Mouse (Mus musculus) forebrain, embryonic 10.5 days (tissue): ENCODE measurements around the gene Hspb1. TPM values are rescaled to one million over a fixed set of nuclear protein-coding genes. Genes with fewer than 3 reads are reported as not detected.
A peak's percentile ranks its signal among the peaks of the same experiment; 100 is the strongest.

Source experiments
- DNase-seq: peaks from one replicate; pipeline ENCODE4 v3.0.0-alpha.2; 2017; ENCODE audit warnings: low spot score; ENCODE audit errors: extremely low spot score
- H3K27ac ChIP-seq: fragments of 300-500 bp; sonication (generic); 2 replicates; pipeline ENCODE4 v1.5.1; 2016; ENCODE audit warnings: mild to moderate bottlenecking
- H3K27me3 ChIP-seq: fragments of 300-500 bp; sonication (generic); 2 replicates; pipeline ENCODE4 v1.6.1; 2016; ENCODE audit warnings: mild to moderate bottlenecking; ENCODE audit not compliant: poor library complexity, severe bottlenecking
- H3K36me3 ChIP-seq: fragments of 300-500 bp; sonication (generic); replicated peaks from 2 replicates; pipeline ENCODE4 v1.6.1; 2016; ENCODE audit warnings: mild to moderate bottlenecking, moderate library complexity
- H3K4me1 ChIP-seq: fragments of 300-500 bp; sonication (generic); 2 replicates; pipeline ENCODE4 v1.6.1; 2016
- H3K4me3 ChIP-seq: fragments of 300-500 bp; sonication (generic); 2 replicates; pipeline ENCODE4 v1.5.1; 2016; ENCODE audit warnings: mild to moderate bottlenecking, moderate library complexity
- H3K9me3 ChIP-seq: fragments of 300-500 bp; sonication (generic); 2 replicates; pipeline ENCODE4 v1.6.1; 2016; ENCODE audit warnings: mild to moderate bottlenecking, moderate library complexity
- WGBS: fragments of 180-500 bp; shearing (Covaris S2); methylation state at CpG from one replicate; pipeline ENCODE4 v1.1.7; 2016; 5-methylcytosine and 5-hydroxymethylcytosine counted together
- polyA plus RNA-seq: library from polyadenylated mRNA; unstranded; fragments of >200 nt; fragmentation: Nextera tagmentation; extraction: Ambion mirVana; gene quantifications from 2 replicates; pipeline ENCODE4 v1.2.1, GENCODE M21; 2016

The Hspb1 gene
- polyA plus RNA-seq, 1 experiment from 2014 or later: 7.6 TPM

GRCm38 (mm10) chr5:135917327-135918058, 29.8 kb downstream of the Hspb1 start:
- H3K27me3 ChIP-seq: no peaks in the 10 kb centered on the region
- 0 out of 2 replicates have a peak, but pooled peaks cover 5% of the 10 kb centered on the region for H3K4me1 ChIP-seq
- no peak for DNase-seq
- no peak overlapping the region for H3K27ac ChIP-seq
- H3K4me3 ChIP-seq: no peak overlapping the region
- peaks cover 99% of the 10 kb centered on the region for H3K36me3 ChIP-seq
- H3K9me3 ChIP-seq: peaks cover 3% of the 10 kb centered on the region
- 95% methylated on average over 8 of the region's 8 CpGs for WGBS

GRCm38 (mm10) chr5:135918059-135918437, 30.3 kb downstream of the Hspb1 start:
- WGBS: 90% methylated on average over 5 of the region's 5 CpGs
- Histone ChIP-seq H3K4me3 (no peak overlapping the region), H3K27ac (no peak overlapping the region), H3K4me1 (0 out of 2 replicates have a peak, but pooled peaks cover 5% of the 10 kb centered on the region), H3K27me3 (no peaks in the 10 kb centered on the region), H3K36me3 (peaks cover 99% of the 10 kb centered on the region), H3K9me3 (peaks cover 3% of the 10 kb centered on the region)
- no peak for DNase-seq

DNA sequence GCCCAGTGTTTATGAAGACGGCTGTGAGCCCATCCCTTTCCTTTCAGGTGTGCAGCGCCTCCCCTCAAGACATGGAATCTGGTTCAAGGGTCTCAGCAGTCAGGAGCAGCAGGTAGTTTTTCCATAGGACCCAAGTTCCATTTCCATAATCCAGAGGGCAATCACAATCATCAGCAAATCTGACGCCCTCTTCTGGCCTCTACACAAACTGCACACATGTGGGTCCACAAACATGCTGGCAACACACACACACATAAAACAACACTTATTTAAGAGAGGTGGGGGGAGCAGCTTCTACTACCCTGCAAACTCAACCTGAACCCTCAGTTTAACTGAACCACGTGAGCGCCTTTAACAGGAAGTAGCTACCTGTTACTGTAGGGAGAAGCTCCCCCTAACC, 30.9 kb downstream of the Hspb1 start:
- 96% methylated on average over 5 of the region's 5 CpGs for WGBS
- 0 out of 2 replicates have a peak, but pooled peaks cover 5% of the 10 kb centered on the region for H3K4me1 ChIP-seq
- peaks cover 99% of the 10 kb centered on the region for H3K36me3 ChIP-seq

DNA sequence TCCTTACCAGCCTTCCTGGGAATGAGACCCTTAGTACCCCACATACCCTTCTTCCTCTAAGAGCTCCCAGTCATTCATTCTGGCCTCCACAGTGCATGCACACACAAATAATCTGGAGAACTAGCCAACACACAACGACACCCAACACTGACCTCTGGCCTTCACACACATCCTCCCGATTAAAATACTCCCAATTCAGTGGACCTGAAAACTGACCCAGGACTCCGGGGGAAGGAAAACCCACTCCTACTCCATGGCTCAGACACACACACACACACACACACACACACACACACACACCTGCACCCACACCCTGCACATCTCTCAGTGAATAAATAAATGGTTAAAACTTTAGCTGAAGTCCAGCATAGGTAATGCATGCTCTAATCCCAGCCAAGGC, 32.2 kb downstream of the Hspb1 start:
- peaks cover 99% of the 10 kb centered on the region for H3K36me3 ChIP-seq
- H3K4me1 ChIP-seq: no peaks in the 10 kb centered on the region
- DNase-seq: no peak
- H3K9me3 ChIP-seq: peaks cover 3% of the 10 kb centered on the region
- H3K4me3 ChIP-seq: no peak overlapping the region
- 95% methylated on average over 3 of the region's 3 CpGs for WGBS
- H3K27me3 ChIP-seq: no peaks in the 10 kb centered on the region
- no peak overlapping the region for H3K27ac ChIP-seq

More for the DNA sequence above, 30.9 kb downstream of the Hspb1 start:
- Histone ChIP-seq H3K27me3 (no peaks in the 10 kb centered on the region), H3K4me3 (no peak overlapping the region), H3K9me3 (peaks cover 3% of the 10 kb centered on the region), H3K27ac (no peak overlapping the region)
- DNase-seq: no peak

- no peak for DNase-seq
- peaks cover 3% of the 10 kb centered on the region for H3K9me3 ChIP-seq
- no peaks in the 10 kb centered on the region for H3K4me1 ChIP-seq
- WGBS: 96% methylated on average over 7 of the region's 7 CpGs
- H3K27ac ChIP-seq: no peak overlapping the region
- no peaks in the 10 kb centered on the region for H3K27me3 ChIP-seq
- H3K4me3 ChIP-seq: no peak overlapping the region
- peaks cover 100% of the 10 kb centered on the region for H3K36me3 ChIP-seq
These were observed 36.2 kb downstream of the Hspb1 start for GRCm38 (mm10) chr5:135923901-135924300.

GRCm38 (mm10) chr5:135929685-135930424, 42.1 kb downstream of the Hspb1 start:
- Histone ChIP-seq H3K9me3 (no peaks in the 10 kb centered on the region), H3K27ac (no peak overlapping the region), H3K4me1 (peaks cover 23% of the 10 kb centered on the region), H3K27me3 (no peaks in the 10 kb centered on the region), H3K4me3 (no peak overlapping the region), H3K36me3 (peaks cover 79% of the 10 kb centered on the region)
- 84% methylated on average over 6 of the region's 6 CpGs for WGBS
- no peak for DNase-seq

GRCm38 (mm10) chr5:135931526-135931925, 43.8 kb downstream of the Hspb1 start:
- no peak for DNase-seq
- H3K36me3 ChIP-seq: peaks cover 63% of the 10 kb centered on the region
- WGBS: 97% methylated on average over 9 of the region's 9 CpGs

DNA sequence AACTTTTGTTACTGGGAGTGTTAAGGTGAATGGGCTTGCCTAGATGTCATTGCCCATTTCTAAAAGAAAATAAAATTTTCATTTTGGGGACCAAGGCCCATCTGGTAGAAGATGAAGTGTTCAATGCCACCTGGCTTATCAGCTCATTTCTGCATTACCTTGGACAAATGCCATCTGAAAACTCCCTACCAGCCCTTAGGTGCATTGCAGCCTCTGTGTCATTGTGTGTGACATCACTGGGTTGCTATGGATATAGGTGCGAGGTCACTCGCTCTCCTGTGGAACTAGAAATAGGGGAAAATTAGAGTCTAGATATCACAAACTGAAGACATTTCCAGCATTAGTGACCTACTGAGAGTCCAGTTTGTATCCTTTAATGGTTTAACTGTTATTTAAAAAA, 44.6 kb downstream of the Hspb1 start:
- DNase-seq: no peak
- no peak overlapping the region for H3K27ac ChIP-seq
- H3K4me3 ChIP-seq: peak overlapping the region; percentile 97
- H3K36me3 ChIP-seq: peaks cover 54% of the 10 kb centered on the region
- H3K27me3 ChIP-seq: no peaks in the 10 kb centered on the region
- peaks cover 31% of the 10 kb centered on the region for H3K4me1 ChIP-seq
- 91% methylated on average over 2 of the region's 2 CpGs for WGBS
- no peaks in the 10 kb centered on the region for H3K9me3 ChIP-seq

More at GRCm38 (mm10) chr5:135931526-135931925, 43.8 kb downstream of the Hspb1 start:
- Histone ChIP-seq H3K9me3 (no peaks in the 10 kb centered on the region), H3K27me3 (no peaks in the 10 kb centered on the region), H3K4me1 (peaks cover 31% of the 10 kb centered on the region), H3K4me3 (peak overlapping the region; percentile 18; the same call in 1 of the 2 replicates), H3K27ac (no peak overlapping the region)

GRCm38 (mm10) chr5:135933222-135933899, 45.6 kb downstream of the Hspb1 start:
- Histone ChIP-seq H3K27ac (peak overlapping the region; percentile 96), H3K36me3 (peaks cover 44% of the 10 kb centered on the region), H3K9me3 (no peaks in the 10 kb centered on the region), H3K4me3 (peak overlapping the region; percentile 97), H3K4me1 (peaks cover 31% of the 10 kb centered on the region), H3K27me3 (no peaks in the 10 kb centered on the region)
- DNase-seq: no peak
- 22% methylated on average over 12 of the region's 12 CpGs for WGBS

GRCm38 (mm10) chr5:135933900-135934441, 46.3 kb downstream of the Hspb1 start:
- no peak for DNase-seq
- Histone ChIP-seq H3K27me3 (no peaks in the 10 kb centered on the region), H3K9me3 (no peaks in the 10 kb centered on the region), H3K4me1 (peaks cover 31% of the 10 kb centered on the region), H3K4me3 (peak overlapping the region; percentile 97), H3K36me3 (peaks cover 38% of the 10 kb centered on the region), H3K27ac (peak overlapping the region; percentile 96)
- 1% methylated on average over 32 of the region's 35 CpGs for WGBS

DNA sequence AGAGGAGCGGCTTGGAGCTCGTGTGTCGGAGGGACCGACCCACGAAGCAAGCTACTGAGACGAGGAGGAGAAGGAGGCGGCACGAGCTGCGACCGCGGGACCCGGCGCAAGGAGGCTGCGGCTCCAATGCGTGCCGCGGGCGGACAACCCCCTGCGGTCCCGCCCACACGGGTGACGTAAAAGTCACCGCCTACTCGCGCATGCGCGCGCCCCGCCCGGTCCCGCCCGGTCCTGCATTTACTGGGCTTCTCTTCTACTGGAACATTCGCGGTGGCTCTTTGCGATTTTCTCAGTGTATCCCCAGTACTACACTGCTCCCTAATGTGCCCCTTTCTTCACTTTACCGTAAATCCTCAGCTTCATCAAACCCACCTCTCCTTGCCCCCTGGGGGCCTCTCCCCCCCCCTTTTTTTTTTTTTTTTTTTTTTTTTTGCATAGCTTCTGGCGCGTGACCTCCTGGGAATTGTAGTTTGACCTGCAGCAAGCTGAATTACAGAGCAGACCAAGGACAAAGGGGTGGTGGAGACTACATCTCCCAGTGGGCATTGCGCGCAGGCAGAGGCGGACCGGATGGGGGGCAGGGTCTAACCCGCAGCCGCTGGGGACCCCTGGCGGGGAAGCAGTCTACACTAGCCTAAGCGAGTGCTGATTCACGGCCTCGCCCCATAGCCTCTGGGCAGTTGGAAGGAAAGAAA, 46.9 kb downstream of the Hspb1 start, which contains the start of gene Ywhag:
TSS of gene Ywhag (minus strand) at position 136 of the 695 bp plus-strand sequence.
- peak within 1 kb of the TSS; percentile 96 for H3K27ac ChIP-seq
- peaks cover 31% of the 10 kb centered on the region for H3K4me1 ChIP-seq
- H3K36me3 ChIP-seq: peaks cover 32% of the 10 kb centered on the region
- WGBS: under 1% methylated on average over 48 of the region's 48 CpGs
- peak; percentile 96 for DNase-seq
- no peaks in the 10 kb centered on the region for H3K9me3 ChIP-seq
- H3K4me3 ChIP-seq: peak within 1 kb of the TSS; percentile 97
- no peaks in the 10 kb centered on the region for H3K27me3 ChIP-seq

DNA sequence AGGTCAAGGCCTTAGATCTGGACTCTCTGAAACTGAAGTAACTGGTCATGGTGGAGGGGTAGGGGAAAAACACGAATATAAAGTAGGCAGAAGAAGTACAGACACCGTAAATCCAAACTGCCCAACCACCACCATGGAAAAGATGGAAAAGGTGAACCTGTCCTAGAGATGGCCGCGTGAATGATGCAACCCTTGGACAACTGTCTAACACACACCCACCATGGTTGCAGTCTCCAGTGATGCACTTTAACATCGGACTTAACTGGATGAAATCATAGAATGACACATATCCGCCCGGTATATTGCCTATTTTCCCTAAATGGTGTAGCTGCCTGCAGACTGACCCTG, 47.4 kb downstream of the Hspb1 start:
- Histone ChIP-seq H3K27me3 (no peaks in the 10 kb centered on the region), H3K27ac (peak overlapping the region; percentile 96), H3K4me3 (peak overlapping the region; percentile 97), H3K36me3 (peaks cover 26% of the 10 kb centered on the region), H3K9me3 (no peaks in the 10 kb centered on the region), H3K4me1 (peaks cover 31% of the 10 kb centered on the region)
- WGBS: 54% methylated on average over 7 of the region's 7 CpGs
- DNase-seq: no peak
